Mouse (Mus musculus): ENCODE measurements around the gene Gnl2. TPM values are rescaled to one million over a fixed set of nuclear protein-coding genes. Genes with fewer than 3 reads are reported as not detected.

The Gnl2 gene
- total and polyA plus RNA-seq, 3 experiments = 65.0 to 139 (median 66.8) TPM

DNA sequence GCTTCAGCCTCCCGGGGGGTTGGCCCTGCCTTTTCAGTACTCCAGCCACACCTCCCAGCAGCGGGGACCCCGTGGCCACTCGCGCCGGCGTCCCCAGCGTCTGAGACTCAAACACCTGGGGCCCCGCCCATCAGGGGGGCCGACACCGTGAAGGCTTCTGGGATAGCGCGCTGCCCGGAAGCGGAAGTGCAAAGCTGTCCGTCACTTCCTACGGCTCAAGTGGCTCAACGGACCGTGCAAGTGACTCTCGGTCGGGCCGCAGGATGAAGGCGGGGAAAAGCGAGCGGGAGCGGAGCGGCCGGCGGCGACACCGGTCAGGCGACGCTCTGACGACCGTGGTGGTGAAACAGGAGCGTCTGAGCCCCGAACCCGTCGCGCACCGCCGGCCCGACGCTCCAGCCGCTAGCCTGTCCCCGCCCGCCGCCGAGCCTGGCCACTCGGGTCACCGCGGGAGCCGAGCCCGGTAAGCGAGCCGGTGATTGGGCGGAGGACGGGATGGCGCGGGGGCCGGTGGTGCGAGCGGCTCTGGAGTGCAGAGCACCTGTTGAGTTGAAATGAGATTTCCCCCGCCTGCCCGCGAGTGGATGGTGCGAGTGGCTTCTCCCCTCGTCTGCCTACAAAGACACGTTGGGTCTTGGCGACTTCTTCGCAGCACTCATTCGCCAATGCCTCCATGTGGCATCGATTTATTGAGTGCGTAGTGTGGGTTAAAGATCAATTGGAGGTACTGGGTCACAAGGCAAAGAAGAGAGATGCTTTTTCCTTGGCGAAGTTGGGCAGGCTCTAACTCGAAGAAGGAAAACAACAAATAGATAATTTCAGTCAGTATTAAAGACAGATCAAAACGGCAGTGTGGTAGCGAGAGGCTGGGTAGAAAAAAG is 50.3 kb downstream of the Gnl2 start, which contains the start of gene Snip1 (continued):
- TF ChIP-seq JUND (conservative IDR thresholded peaks at IDR 0.05; ENCODE audit: low read depth, low read length) (no peak), USF1 (IDR thresholded peaks at IDR 0.05; ENCODE audit: low read depth, low read length) (peak; percentile 34; the same call in 1 of the 2 replicates), TCF12 (IDR thresholded peaks at IDR 0.05; ENCODE audit: low read depth, low read length) (peak; percentile 90), RCOR1 (conservative IDR thresholded peaks at IDR 0.05; ENCODE audit: low read depth, low read length) (peak; percentile 83; the same call in 1 of the 2 replicates), ETS1 (conservative IDR thresholded peaks at IDR 0.05; ENCODE audit: low read depth, low read length) (no peak; the same call in 1 of the 2 replicates), ZKSCAN1 (IDR thresholded peaks at IDR 0.05; ENCODE audit: borderline replicate concordance, low read depth, low read length) (no peak), IRF4 (IDR thresholded peaks at IDR 0.05; ENCODE audit: low read depth, low read length) (peak; percentile 63; the same call in 1 of the 2 replicates), MAX (IDR thresholded peaks at IDR 0.05; ENCODE audit: low read length) (peak; percentile 73; the same call in 1 of the 2 replicates), MXI1 (IDR thresholded peaks at IDR 0.05; ENCODE audit: low read depth, low read length) (peak; percentile 89), KAT2A (IDR thresholded peaks at IDR 0.05; ENCODE audit: insufficient replicate concordance, low read length) (peak; percentile 94), JUN (IDR thresholded peaks at IDR 0.05; ENCODE audit: insufficient read depth, low read depth, low read length) (no peak), USF2 (conservative IDR thresholded peaks at IDR 0.05; ENCODE audit: low read depth, low read length) (no peak), E2F4 (IDR thresholded peaks at IDR 0.05; ENCODE audit: insufficient replicate concordance, low read depth, low read length) (peak; percentile 51; the same call in 1 of the 2 replicates), SIN3A (IDR thresholded peaks at IDR 0.05; ENCODE audit: low read length) (peak; percentile 97), EP300 (IDR thresholded peaks at IDR 0.05; ENCODE audit: low read length) (no peak), CHD2 (IDR thresholded peaks at IDR 0.05; ENCODE audit: low read length) (peak; percentile 66), NELFE (IDR thresholded peaks at IDR 0.05; ENCODE audit: low read depth, low read length) (peak; percentile 95)

DNA sequence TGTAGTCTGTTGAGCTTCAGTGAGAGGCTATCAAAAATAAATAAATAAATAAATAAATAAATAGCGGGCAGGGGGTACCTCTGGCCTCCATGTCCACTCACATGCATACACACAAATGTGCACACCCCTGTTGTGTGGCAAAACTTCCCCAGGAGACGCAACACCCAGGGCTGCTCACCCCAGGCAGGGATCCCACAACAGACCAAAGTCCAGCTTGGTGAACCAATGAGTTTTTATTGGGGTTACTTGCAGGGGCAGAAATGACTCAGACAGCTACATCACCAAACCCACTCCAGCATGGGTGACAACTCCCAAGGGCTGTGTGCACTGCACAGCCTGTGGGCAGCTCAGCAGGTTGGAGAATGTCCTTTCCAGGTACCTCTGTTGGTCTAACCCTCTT is 61.3 kb downstream of the Gnl2 start:
- no peak for DNase-seq (ENCODE audit: extremely low read depth)
- no peak overlapping the region for H3K4me2 ChIP-seq (ENCODE audit: insufficient read depth, low read depth, poor library complexity, severe bottlenecking)
- TF ChIP-seq CTCF (conservative IDR thresholded peaks at IDR 0.05 in 1 of 2, IDR thresholded peaks at IDR 0.05 in 1 of 2; ENCODE audit: low read depth in 2 of 2, low read length in 2 of 2) (no peak), KAT2A (IDR thresholded peaks at IDR 0.05; ENCODE audit: insufficient replicate concordance, low read length) (no peak), MAX (IDR thresholded peaks at IDR 0.05; ENCODE audit: low read length) (no peak), JUND (conservative IDR thresholded peaks at IDR 0.05; ENCODE audit: low read depth, low read length) (no peak), USF2 (conservative IDR thresholded peaks at IDR 0.05; ENCODE audit: low read depth, low read length) (no peak), POLR2A (IDR thresholded peaks at IDR 0.05; ENCODE audit: low read depth, low read length) (no peak), POLR2AphosphoS2 (IDR thresholded peaks at IDR 0.05; ENCODE audit: low read depth, low read length) (no peak), RCOR1 (conservative IDR thresholded peaks at IDR 0.05; ENCODE audit: low read depth, low read length) (no peak), UBTF (IDR thresholded peaks at IDR 0.05; ENCODE audit: low read depth, low read length) (no peak), GABPA (IDR thresholded peaks at IDR 0.05; ENCODE audit: insufficient replicate concordance, low read depth, low read length) (no peak), HCFC1 (IDR thresholded peaks at IDR 0.05; ENCODE audit: low read depth, low read length) (no peak), BHLHE40 (IDR thresholded peaks at IDR 0.05; ENCODE audit: low read depth, low read length) (no peak), MYC (IDR thresholded peaks at IDR 0.05; ENCODE audit: low read depth, low read length) (no peak), ZNF384 (IDR thresholded peaks at IDR 0.05; ENCODE audit: low read depth, low read length) (no peak), PAX5 (IDR thresholded peaks at IDR 0.05; ENCODE audit: low read length) (no peak)
- in situ Hi-C loops (cut with MboI; ENCODE audit: low pct_ligation_motif_present, low pct_unique_long_range_greater_than_20kb, low sequenced_read_pairs) (no loop called here), dilution Hi-C loops (cut with MboI; ENCODE audit: extremely low pct_ligation_motif_present, extremely low pct_unique_long_range_greater_than_20kb, low sequenced_read_pairs) (no loop called here)
- H3K79me2 ChIP-seq (replicated peaks; ENCODE audit: control insufficient read depth, extremely low read depth, insufficient read depth, poor library complexity, severe bottlenecking) = no peaks in the 10 kb centered on the region; the same call in 1 of the 2 replicates
- peaks cover 4% of the 10 kb centered on the region for H3K9me3 ChIP-seq (replicated peaks; ENCODE audit: low read length)
- H3K36me3 ChIP-seq (replicated peaks in 1 of 2; ENCODE audit: control insufficient read depth in 1 of 2, insufficient read depth in 1 of 2, low read length in 1 of 2) = peaks cover 38 to 71% of the 10 kb centered on the region in 2 experiments
- no peak overlapping the region for H3K9ac ChIP-seq (ENCODE audit: insufficient read depth, low read depth)
- H3K4me3 ChIP-seq (replicated peaks in 1 of 3; ENCODE audit: low read depth in 2 of 3, low read length in 2 of 3, poor library complexity in 1 of 3) = no peak overlapping the region
- H3K27ac ChIP-seq (ENCODE audit: insufficient read depth, low read depth) = no peak overlapping the region
- H3K27me3 ChIP-seq (replicated peaks) = no peaks in the 10 kb centered on the region
- peaks cover 0 to 2% of the 10 kb centered on the region in 2 experiments; a peak in 2 of 4 replicates for H3K4me1 ChIP-seq (ENCODE audit: control insufficient read depth in 1 of 2, insufficient read depth in 2 of 2)
